Mouse (Mus musculus): ENCODE data around the gene Syn3.
"Not testable (repeated sequence)": the region's sequence is repeated elsewhere in the genome, so short reads cannot be mapped to it uniquely, and the experiment has no call there.

Gene Syn3

DNA sequence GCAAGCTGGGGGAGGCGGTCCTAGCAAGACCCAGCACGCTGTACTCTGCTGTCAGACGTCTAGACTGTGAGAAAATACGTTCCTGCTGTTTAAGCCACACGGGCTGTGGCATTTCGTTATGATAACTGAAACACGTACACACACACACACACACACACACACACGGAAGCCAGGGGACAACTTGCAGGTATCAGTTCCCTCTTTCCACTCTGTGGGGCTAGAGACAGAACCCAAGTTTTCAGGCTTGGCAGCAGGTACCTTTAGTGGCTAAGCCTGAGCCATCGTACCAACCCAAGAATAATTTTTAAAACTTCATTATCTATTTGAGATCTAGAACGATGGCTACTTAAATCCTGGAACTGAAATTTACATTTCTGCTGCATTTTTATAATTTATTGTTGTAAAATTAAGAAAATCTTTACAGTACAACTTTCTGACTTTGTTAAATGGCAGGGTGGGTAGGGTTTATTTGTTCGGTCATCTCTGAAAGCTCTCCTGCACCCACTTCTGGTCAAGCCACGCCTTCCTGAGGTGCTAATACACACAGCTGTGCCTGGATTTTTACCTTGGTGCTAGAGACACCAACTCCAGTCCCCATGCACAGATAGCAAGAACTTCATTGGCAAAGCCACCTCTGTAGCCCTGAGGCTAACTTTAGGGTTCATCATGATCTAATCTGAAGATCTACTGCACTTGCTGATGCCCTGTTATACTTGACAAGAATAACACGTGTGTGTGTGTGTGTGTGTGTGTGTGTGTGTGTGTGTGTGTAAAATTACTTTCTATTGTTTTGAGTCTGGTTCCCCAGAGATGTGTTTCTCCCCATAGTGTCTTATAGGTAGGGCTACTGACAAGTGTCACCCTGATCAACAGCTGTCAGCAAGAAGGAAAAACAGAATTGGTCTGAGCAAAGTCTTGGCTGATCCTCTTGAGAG is 29.8 kb downstream of the Syn3 start:
- no peak for DNase-seq

DNA sequence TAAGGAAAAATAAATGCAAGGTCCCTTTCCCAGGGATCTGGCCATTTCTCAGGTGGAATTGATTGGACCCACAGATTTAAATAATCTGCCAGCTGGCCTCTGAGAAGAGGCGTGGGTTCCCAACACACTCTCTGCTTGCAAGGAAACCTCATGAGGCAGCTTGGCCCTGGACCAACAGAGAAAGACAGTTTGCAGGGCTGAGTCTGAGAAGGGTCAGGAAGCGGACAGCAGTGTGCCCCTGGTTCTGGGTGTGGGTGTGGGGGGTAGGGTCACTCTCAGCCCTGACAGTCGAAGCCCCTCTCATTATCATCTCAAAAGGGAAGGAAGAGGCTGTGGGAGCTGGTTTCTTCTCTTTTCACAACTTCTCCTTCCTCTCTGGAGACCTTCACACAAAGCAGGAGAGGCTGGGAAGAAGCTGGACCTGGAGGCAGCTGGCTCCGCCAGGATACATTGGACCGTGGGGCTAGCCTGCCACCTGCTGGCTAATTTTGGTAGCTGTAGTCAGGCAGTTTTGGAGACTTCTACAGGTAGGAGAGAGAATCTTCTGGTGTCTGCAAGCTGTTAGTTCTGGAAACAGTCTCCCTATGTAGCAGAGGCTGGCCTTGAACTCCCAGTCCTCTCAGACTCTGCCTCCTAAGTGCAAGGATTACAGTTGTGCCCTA is 35.0 kb downstream of the Syn3 start:
- DNase-seq, result peak; percentile 88

DNA sequence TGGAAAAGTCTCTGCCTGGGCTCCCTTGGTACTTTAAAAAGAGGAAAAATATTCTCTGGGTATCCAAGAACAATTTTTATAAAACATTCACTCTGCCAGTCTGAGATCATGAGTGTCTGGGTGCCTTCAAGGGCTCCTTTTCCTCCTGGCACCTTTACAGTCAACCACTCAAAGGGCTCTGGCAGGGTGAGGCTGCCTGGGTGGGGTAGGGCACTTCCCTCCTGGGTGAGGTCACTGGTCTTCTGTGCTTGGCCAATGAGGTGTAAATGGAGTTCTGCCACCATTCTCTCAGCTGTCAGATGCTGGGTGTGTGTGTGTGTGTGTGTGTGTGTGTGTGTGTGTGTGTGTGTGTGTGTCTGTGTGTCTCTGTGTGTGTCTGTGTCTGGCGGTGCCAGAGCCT is 39.1 kb downstream of the Syn3 start:
- no peak for DNase-seq

DNA sequence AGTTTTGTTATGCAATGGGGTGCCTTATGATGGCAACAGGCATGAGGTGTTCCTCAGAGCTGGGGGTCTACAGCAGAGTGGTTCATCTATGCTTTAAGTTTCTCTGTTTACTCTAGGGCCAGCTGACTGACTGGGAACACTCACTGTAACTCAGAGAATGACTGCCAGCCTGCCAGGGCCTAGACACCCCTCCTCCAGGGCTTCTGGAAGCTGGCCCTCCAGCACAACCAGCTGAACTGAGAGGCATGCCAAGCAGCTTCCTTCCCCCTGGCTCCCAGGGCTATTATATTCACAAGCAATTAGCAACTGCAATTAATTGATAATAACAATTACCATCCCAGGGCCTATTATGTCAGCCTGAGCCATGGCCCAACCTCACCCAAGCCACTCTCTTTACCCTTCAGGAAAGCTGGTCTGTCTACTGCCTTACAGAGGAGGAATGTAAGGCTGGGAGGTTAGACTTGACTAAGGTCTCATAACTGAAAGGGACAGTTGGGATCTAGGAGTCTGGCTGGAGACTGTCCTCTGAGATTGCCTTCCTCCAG is 41.0 kb downstream of the Syn3 start:
- no peak for DNase-seq

DNA sequence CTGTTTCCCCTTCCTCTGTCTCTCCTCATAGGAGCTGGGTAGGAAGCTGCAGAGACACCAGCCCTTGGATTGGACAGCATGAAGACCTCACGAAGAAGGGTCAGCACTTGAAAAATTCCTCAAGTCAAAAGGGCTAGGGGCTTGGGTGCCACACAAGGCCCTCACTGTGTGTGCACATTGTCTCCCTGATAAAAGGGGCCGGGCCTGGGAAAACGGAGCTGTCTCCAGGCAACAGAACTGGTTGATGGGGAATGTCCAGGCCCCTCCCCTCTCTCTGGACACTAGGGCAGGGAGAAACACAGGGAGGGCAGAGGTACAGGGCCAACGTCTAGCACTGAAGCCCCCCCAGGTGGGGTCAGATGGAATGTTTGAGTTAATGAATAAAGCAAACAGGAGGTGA is 41.5 kb downstream of the Syn3 start:
- DNase-seq, result no peak

DNA sequence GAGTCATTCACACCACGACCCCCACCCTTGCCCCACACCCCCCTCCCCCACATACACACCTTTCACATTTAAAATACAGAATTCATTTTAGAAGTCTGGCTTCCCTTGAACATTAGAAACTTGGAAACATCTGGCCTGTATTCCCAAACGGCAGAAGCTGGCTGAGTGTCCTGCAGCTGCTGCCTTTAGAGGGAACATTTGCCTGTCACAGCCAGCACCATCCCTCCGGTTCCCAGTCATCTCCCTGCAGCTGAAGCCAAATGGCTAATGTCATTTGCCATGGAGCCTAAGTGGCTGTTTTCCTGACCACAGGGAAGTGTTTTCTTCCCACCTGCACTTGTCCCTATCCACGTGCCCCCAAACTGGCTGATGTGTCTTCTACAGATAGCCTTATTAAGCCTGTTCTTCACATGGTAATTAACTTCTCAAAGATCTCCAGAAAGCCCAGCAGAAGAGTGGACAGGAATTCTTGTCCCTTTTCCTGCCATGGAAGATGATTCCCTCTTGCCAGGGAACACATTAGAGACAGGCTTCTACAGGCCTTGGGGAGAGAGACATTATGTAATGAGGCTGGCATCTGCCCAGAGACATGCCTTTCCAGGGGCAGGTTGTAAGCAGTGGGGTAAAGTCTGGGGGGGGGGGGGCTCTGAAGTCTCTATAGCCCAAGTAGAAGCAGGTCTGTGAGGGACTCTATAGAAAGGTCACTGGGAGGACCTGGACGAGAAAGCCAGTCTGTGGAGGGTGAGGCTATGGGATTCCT is 43.2 kb downstream of the Syn3 start:
- no peak for DNase-seq

DNA sequence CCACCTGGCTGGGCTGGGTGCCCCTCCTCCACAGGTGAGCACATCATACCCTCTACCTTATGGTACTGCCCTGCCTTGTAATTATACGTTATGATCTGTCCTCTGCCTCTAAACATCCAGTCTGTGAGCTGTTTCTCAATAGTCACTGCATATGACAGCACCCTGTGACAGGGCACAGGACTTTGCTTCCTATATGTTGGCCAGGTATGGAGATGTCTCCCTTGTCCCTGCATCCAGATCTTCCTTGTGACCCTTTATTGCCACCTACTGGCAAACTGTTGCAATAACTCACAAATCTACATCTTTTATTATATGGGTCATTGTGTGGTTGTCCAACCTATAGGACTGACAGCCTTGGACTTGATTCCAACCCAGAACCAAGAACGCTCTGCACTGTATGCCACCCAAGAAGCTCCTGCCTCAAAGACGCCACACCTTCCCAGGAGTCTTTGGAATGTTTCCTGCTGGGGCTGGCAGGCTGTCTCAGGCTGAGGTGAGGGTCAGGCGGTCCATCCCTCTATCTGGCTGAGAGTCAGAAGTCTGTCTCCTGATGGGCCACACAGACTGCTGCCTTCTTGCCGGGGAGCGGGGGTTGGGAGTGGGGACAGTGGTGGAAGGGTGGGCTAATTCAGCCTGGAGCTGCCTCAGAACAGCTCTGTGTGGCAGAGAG is 46.2 kb downstream of the Syn3 start:
- DNase-seq, result peak; percentile 71

DNA sequence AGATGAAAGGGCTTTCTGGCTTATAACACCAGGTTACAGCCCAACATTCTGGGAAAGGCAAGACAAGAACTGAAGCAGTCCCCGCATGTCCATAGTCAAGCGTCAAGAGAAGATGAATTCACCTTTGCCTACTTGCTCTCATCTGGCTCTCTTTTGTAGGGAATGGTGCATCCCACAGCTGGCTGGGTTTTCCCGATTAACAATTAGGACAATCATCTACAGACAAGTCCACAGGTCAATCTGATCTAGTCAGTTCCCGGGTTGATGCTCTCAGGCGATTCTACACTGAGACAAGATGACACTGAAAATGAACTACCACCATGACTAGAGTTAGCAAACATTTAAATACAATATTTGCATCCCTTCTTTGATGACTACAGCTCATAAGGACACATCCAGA is 47.4 kb downstream of the Syn3 start:
- peak; percentile 50 for DNase-seq

DNA sequence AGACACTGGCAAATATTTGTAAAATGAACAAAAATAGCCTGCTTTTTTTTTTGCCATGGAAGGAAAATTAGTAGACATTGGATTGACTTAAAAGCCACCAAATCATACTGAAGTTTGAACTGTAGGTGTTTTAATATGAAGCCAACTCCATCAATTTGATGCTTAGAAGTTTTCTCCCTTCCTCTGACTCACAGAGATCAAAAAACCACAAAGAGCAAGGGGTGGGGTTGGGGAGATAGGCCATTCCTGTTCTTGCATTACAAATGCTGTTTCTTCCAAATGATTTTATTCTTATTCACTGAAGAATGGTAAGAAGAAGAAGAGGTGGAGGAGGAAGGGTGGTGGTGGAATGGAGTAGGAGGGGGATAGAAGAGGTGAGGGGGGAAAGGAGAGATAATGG is 52.0 kb downstream of the Syn3 start:
- DNase-seq, result no peak

DNA sequence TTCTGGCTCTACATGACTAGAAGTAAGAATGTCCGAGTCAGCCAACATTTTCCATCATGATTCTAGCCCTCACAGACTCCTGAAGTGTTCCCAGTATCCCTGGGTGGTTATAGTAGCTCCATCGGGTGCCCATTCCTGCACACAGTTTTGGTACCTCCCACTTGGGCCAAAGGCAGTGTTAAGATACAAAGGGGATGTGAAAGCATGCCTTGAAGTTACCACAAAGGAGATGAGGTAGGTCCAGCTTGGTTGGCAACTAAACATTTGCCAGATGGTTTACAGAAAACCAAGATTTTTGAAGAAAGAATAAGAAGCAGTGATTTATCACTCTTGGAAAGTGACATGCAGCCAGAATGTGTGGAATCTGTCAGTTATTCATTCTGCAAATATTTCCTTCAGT is 53.5 kb downstream of the Syn3 start:
- DNase-seq, result no peak

DNA sequence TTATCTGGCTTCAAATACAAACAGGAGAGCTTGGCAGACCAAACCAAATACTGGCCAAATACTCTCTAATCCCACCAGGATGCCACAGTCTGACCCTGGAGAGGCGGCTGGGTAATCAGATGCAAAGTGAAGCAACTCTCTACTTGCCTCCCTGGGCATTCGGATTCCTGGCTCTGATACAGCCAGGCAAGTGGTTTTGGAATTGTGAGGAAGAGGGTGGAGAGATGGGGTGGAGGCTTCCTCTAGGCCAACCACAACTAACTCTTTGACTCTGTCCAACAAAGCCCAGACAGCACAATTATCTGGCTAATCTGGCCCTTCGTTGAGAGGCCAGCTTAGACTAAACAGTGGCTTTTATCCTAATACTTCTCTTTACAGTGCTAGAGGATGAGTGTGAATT is 54.0 kb downstream of the Syn3 start:
- no peak for DNase-seq

DNA sequence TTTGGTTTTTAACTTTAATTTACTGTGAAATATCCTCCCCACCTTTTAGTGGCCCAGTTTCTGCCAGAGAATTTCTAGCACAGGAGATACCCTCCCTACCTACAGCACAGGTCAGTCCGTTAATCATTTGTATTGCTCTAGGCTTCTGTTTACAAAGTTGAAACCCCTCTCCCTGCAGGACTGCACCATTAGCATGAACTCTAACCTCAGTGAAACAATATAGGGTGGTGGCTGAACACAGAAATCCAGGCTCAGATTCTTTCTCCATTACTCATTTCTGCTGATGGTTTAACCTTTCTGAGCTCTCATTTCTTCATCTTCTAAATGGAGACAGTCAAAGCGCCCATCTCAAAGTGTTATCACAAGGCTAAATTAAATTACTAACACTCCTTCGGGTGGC is 56.9 kb downstream of the Syn3 start:
- no peak for DNase-seq

DNA sequence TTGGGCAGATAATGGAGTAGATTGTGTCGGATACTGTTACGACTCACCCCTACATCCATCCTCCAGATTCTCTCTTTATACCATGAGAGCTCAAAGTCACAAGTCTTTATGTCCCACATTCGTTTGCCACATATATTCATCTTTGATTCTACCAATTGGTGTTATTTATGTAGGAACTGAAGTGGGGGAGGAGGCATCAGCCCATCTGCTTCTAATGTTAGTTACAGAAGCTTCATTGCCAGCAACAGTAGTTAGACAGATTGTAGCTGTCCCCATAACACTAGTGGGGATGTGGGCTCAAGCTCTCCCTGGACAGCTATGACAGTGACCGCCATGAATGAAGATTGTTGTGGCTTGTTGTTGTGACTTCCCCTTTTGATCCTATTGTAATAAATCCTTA is 59.1 kb downstream of the Syn3 start:
- DNase-seq, result no peak

DNA sequence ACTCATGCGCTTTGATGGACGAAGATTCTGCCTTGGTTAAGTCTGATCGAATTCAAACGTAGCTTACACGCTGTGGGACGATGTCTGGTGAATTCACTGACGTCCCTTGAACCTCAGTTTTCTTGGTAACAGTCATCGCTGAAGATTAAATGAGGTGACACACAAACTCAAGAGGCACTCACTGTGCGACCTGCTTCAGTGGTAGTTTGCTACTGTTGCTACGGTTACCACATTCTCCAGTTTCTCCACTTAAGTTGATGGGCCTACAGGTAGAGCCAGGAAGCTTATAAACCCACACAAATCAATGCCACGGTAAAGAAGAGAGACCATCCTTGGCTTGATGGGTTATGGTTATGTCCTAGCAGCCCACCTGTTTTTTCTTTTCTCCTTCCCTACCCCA is 61.4 kb downstream of the Syn3 start:
- no peak for DNase-seq

DNA sequence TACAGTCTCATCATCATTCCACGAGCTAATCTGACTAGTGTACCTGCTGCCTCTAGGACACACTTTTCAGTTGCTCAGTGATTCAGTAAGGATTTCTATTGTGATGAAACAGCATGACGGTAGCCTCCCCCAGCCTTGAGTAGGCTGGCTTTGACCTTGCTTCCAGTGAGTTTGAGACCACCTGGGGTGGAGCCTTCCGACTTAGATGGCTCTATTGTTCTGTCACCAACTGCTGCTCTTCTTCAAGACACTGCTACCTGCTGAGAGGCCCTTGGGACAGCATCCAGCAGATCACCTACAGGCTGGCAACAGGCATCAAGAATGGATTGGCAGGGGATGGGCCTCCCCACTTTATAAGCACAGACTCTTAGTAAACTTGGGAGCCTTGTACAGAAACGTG is 63.7 kb downstream of the Syn3 start:
- DNase-seq, result not testable (repeated sequence)

DNA sequence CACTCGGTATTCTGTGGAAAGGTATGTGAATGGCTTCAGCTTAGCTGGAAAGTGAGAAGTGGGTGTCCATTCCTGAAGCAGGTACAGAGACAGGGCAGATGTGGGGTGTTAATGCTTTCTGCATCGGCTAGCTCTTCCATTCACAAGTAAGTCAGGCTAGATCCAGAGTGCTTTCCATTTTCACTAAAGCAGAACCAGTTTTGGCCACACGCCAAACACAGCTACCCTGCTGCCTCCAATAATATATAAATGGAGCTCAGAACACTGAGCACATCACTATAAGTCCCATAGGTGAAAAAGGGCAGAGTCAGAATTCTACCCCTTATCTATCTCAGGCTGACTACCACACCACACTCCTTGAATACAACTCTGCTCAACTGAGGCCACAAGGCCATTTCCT is 69.0 kb downstream of the Syn3 start:
- DNase-seq, result peak; percentile 40

DNA sequence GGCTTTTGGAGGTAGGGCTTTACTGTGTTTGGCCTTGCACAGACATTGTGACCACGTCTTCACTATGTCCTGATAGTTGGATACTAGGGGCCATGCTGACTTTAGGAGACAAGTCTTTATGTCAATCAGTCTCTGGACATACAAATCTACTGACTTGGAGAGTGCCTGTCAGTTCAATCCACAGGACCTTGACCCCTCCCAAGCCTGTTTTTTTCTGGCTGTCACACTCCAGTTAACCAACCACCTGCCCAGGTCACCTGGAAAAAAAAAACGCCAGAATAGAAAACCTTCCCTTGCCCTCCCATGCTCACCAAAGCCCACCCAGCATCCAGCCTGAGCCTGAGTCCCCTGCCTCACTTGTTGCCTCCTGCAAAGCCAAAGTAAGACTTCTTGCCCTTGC is 70.7 kb downstream of the Syn3 start:
- DNase-seq, result no peak

DNA sequence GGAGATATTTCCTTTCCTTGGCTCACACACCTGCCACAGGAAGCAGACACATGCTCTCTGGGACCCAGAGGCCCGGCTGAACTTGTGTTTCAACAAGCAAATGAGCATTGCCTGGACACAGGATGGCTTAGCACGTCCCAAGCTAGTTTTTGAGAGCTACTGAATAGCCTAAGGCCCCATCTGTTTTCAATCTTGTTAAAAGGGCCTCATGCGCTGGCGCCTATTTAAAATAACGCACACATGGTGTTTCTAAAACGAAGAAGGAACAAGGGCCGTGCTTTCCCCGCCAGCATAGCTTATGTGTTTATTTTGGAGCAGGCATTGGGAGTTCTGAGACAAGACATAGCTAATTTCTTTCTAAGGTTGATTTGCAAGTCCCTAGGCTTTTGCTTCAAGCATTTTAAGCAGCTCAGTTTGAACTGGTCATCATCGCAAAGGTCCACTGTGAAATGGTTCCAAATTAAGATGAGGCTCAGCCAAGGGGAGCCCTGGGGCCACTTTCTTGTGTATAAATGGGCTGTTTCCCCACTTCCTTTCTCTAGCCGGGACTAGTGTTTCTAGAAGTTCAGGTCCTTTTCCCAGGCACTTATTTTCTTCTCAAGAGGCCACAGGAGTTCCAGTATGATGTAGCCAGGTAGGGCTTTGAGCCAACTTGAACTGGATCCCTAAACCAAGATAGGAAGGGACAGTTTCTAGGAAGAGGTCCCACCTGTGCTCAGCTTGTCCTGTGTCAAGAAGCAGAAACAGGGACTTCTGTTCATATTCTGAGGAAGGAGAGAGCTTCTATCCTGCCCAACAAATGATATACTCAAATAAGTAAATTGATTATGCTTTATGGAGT is 72.8 kb downstream of the Syn3 start:
- peak; percentile 64 for DNase-seq

DNA sequence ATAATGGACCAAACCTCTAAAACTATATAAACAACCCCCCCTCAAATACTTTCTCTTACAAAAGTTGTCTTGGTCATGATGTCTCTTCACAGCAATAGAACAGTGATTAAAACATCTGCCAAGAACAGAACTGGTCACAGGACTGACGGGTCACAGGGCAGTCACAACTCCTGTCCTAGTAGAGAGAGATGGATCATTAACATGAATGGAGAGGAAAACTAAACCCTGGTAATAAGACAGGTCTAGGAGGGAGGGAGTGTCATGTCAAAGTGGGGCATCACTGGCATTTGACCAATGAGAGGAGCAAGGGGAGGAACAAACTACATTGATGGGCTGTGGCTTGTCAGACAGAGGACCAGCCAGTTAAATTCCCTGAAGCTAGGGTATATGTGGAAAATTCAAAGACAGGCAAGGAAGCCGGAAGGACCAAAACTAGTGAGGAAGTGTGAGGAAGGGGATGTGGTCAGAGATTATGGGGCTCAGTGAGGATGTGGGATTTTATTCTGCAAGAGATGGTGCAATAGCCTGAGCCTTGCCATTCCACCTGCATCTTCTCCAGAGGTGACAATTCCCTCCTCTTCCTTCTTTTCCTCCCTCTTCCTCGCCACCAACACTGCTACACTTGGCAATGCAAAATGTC is 76.8 kb downstream of the Syn3 start:
- no peak for DNase-seq

DNA sequence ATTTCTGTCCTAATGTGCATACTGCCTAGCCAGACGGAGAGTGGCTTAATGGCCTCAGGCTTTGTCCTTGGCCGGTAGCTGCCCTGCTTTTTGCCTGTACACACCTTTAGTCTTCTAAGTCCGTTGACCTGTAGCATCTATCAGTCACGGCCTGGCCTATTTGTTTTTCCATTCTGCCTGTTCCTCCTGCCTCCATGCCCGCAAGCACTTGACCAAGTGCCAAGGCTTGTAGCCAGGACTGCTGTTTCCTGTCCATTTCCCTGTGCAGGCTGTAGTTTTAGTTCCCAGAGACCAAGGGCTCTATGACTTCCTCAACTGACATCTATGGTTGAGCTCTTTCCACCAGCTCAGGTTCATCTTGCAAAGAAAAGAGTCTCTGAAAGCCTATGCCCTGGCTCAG is 79.8 kb downstream of the Syn3 start:
- peak; percentile 67 for DNase-seq

DNA sequence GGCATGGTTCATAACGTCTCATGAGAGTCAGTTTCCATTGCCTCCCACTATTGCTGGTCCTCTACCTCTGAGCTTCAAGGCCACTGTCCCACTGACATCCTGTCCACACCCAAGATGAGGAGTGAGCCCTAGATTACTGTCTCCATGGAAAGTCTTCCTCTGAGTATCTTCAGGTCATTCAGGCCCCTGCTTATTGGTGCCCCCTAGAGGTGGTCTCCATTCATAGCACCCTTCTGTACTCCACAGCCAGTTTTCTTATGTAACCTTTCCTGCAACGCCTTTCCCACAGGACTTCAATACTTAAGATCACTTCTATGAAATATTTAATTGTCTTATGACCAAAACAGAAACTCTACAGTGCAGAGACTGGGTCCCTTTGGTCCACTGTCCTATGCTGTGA is 80.4 kb downstream of the Syn3 start:
- DNase-seq, result no peak
